ENCODE assay signal across 14 mouse cellular contexts in the genomic region with DNA sequence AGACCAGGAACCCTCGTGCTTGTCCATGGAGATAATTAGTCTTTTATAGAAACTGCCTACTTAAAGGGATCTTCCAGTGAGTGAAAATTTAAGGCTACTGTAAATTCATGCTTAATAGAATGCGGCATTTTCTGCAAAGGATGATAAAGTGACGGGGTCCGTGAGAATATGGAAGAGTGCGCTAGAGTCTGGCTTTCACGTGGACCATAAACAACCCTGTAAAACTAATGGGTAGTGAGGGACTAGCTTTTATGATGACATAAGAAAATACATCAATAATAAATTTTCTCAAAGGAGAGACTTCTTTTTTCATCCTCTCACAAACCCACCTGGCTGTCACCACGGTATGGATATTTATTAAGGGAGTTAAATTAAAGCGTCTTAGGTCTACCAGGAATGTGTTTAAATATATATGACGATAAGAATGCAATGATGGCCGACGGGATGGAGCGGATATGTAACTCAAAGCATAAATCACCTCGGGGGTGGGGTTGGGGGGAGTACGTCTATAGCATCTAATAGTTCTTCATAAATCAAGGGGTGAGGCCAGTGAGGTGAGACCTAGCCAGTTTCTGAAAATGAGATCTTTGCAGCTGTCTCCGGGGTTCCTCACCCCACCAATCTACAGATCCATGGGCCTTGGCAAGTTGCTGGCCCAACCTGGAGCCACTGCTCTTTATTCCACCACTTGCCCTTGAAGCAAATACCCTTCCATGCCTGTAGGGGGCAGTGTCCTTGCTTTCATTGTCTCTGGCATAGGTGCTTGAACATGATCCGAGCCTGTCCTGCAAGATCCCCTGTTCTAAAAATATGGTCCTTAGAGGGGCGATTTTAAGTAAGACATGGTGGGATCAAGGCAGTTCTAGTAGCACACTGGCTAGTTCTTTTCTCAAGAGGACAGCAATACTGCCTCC. TPM values are rescaled to one million over a fixed set of nuclear protein-coding genes. Genes with fewer than 3 reads are reported as not detected.
A peak's percentile ranks its signal among the peaks of the same experiment; 100 is the strongest.
DNase-seq lines count a peak whose midpoint lies in the region; ATAC-seq and TF ChIP-seq lines count a peak whose summit lies in the region.
"Had no signal": no experiment of that assay in that cellular context is flagged by ENCODE, and none has a peak within 500 bp of the region (broad histone marks: within the 10 kb centered on the region; RNA-seq: fewer than 3 reads in every experiment).

No protein-coding gene starts in this region.

- H3K4me1 ChIP-seq in intestine, postnatal 0 days (replicated peaks; ENCODE audit: control insufficient read depth, insufficient read depth, low read length) = no peaks in the 10 kb centered on the region
- no peaks in the 10 kb centered on the region for H3K4me1 ChIP-seq in intestine, embryonic 16.5 days (ENCODE audit: control insufficient read depth, insufficient read depth, low read length)
- peaks cover 2% of the 10 kb centered on the region for H3K4me1 ChIP-seq in testis, adult 2 months (ENCODE audit: control insufficient read depth, insufficient read depth, low read length)

- no peak overlapping the region for H3K4me2 ChIP-seq in intestine, postnatal 0 days (replicated peaks; ENCODE audit: low read depth)
- no peak overlapping the region for H3K4me2 ChIP-seq in intestine, embryonic 16.5 days (ENCODE audit: low read depth, low read length)

- H3K27me3 ChIP-seq in intestine, postnatal 0 days (replicated peaks; ENCODE audit: control insufficient read depth, insufficient read depth, low read length) = no peaks in the 10 kb centered on the region
- H3K27me3 ChIP-seq in intestine, embryonic 16.5 days (replicated peaks; ENCODE audit: control insufficient read depth, insufficient read depth, low read length) = no peaks in the 10 kb centered on the region
- no peaks in the 10 kb centered on the region for H3K27me3 ChIP-seq in testis, adult 2 months (ENCODE audit: control insufficient read depth, insufficient read depth, low read length)

- no peaks in the 10 kb centered on the region for H3K9me3 ChIP-seq in intestine, postnatal 0 days (ENCODE audit: control insufficient read depth)
- H3K9me3 ChIP-seq in intestine, embryonic 16.5 days (ENCODE audit: control insufficient read depth, low read length) = no peaks in the 10 kb centered on the region

- TF ChIP-seq CTCF in intestine, postnatal 0 days (IDR thresholded peaks at IDR 0.05; ENCODE audit: low read depth) = peak; percentile 68
- TF ChIP-seq CTCF in testis, adult 2 months (IDR thresholded peaks at IDR 0.05; ENCODE audit: control insufficient read depth, insufficient read depth, insufficient replicate concordance, low read depth, low read length) = peak; percentile 66; the same call in 1 of the 2 replicates

- no peak for TF ChIP-seq POLR2A in testis, adult 2 months (IDR thresholded peaks at IDR 0.05; ENCODE audit: control insufficient read depth, low read depth, low read length)

- H3K9ac ChIP-seq in intestine, postnatal 0 days (ENCODE audit: low read depth, low read length) = no peak overlapping the region
- no peak overlapping the region for H3K9ac ChIP-seq in intestine, embryonic 16.5 days (ENCODE audit: low read depth, low read length)

- whole genome bisulfite sequencing in intestine, postnatal 0 days = 86% methylated on average over 17 of the region's 17 CpGs
- 81% methylated on average over 17 of the region's 17 CpGs for WGBS in intestine, embryonic 16.5 days

- no peak for ATAC-seq in intestine, postnatal 0 days
- no peak for ATAC-seq in intestine, embryonic 16.5 days
- ATAC-seq: midbrain, embryonic 16.5 days had no signal

- DNase-seq in testis, postnatal 10 days (ENCODE audit: low spot score) = no peak
- peak; percentile 75 for DNase-seq in ZHBTc4 (ENCODE audit: low read depth, low spot score)
- DNase-seq in cerebellum, adult 9-11 months = no peak
- DNase-seq in cerebellum, adult 9-10 months = no peak
- DNase-seq: cerebellum, postnatal 14 days; gastrocnemius, postnatal 25 days; heart, postnatal 10 days; kidney, adult 18-20 months; lung, adult 18-20 months had no signal

- H3K27ac ChIP-seq in intestine, postnatal 0 days (ENCODE audit: low read depth, low read length) = no peak overlapping the region
- H3K27ac ChIP-seq in intestine, embryonic 16.5 days (ENCODE audit: low read length) = no peak overlapping the region
- H3K27ac ChIP-seq in testis, adult 2 months (ENCODE audit: control insufficient read depth, insufficient read depth, low read depth, low read length) = no peak overlapping the region

- no peak overlapping the region for H3K4me3 ChIP-seq in intestine, postnatal 0 days (ENCODE audit: low read depth, low read length)
- H3K4me3 ChIP-seq in intestine, embryonic 16.5 days (ENCODE audit: low read length) = no peak overlapping the region
- peak overlapping the region; percentile 29; the same call in 1 of the 2 replicates for H3K4me3 ChIP-seq in testis, adult 2 months (ENCODE audit: control insufficient read depth, low read depth, low read length)

- H3K36me3 ChIP-seq in intestine, postnatal 0 days (ENCODE audit: control insufficient read depth, insufficient read depth) = peaks cover 15% of the 10 kb centered on the region
- no peaks in the 10 kb centered on the region for H3K36me3 ChIP-seq in intestine, embryonic 16.5 days (ENCODE audit: control insufficient read depth, insufficient read depth, low read length)
- no peaks in the 10 kb centered on the region for H3K36me3 ChIP-seq in testis, adult 2 months (ENCODE audit: control insufficient read depth, insufficient read depth, low read length)

RNA-seq across cellular contexts. Expression of a gene that starts 35.8 kb away (rescaled TPM):
- polyA plus RNA-seq in intestine, postnatal 0 days (2015; fragmentation: Nextera tagmentation; extraction: Ambion mirVana) = 25.7 and 30.6 TPM in 2 replicates
- 4.5 and 9.1 TPM in 2 replicates for polyA plus RNA-seq in intestine, embryonic 16.5 days (2015; fragmentation: Nextera tagmentation; extraction: Ambion mirVana)
- polyA plus RNA-seq in testis, adult 2 months (2012; rRNA removed) = not detected in 2 replicates
- polyA plus RNA-seq: forebrain, embryonic 11.5 days; midbrain, embryonic 16.5 days had no signal

RNA-seq across cellular contexts. Expression of a gene that starts 39.1 kb away (rescaled TPM):
- 20.1 and 21.5 TPM in 2 replicates for polyA plus RNA-seq in intestine, postnatal 0 days (2015; fragmentation: Nextera tagmentation; extraction: Ambion mirVana)
- 5.2 and 6.1 TPM in 2 replicates for polyA plus RNA-seq in intestine, embryonic 16.5 days (2015; fragmentation: Nextera tagmentation; extraction: Ambion mirVana)
- 10.0 and 11.3 TPM in 2 replicates for polyA plus RNA-seq in testis, adult 2 months (2012; rRNA removed)
